Mouse (Mus musculus): ENCODE measurements around the gene Akap13.

DNA sequence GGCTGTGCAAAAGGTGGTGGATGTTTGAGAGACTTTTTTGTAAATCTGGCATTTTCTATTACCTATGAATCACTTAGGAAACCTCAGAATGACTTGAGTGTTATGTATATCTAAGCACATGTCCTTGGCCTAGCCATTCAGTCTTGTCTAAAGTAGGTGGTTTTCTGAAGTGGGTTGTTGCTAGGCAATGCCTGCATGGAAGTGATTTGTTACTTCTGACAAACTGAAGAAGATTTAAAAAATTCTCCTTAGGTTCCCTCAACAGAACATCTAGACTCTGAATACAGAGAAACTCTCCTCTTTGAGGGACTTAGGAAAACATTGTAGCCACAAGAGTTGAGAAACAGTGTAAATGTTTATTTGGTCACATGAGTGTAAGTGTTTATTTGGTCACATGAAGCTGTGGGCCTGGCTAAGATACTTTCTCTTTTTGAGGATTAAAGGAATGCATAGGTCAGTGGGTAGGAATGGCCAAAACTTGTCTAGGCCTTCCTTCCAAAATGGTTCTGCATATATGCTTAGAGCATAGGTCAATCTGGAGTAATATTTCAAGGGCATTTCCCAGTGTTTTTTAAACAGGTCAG is 8.3 kb downstream of the Akap13 start:
- TF ChIP-seq HCFC1 (IDR thresholded peaks at IDR 0.05; ENCODE audit: borderline replicate concordance, insufficient read depth, low read length): no peak
- TF ChIP-seq ZC3H11A (IDR thresholded peaks at IDR 0.05; ENCODE audit: borderline replicate concordance, low read depth, low read length): no peak
- TF ChIP-seq MAFK (IDR thresholded peaks at IDR 0.05; ENCODE audit: insufficient read depth, low read depth, low read length): no peak
- TF ChIP-seq ZNF384 (IDR thresholded peaks at IDR 0.05; ENCODE audit: low read depth, low read length): no peak
